Mouse (Mus musculus): ENCODE results near the gene Gm13278. TPM values are rescaled to one million over a fixed set of nuclear protein-coding genes. Genes with fewer than 3 reads are reported as not detected.
"Not testable (repeated sequence)": the region's sequence is repeated elsewhere in the genome, so short reads cannot be mapped to it uniquely, and the experiment has no call there.

The Gm13278 gene
- polyA plus RNA-seq (2016; fragmentation: Nextera tagmentation; extraction: Ambion mirVana), result not detected in 2 replicates

DNA sequence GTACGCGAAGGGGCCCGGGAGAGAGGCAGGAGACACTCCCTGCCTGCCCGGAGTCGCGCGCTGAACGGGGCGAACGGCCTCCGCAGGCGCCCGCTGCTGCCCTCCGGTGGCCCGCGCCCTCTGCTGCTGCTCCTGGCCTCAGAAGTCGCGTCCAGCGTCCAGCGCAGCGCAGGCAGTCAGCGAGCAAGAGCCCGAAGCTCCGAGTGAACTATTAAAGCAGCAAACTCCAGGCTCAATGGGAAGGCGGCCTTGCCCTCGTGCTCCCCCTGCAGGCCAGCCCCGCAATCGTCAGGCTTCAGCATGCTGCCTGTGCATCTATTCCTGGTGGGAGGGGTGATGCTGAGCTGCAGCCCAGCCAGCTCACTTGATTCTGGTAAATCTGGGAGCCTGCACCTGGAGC, at the start of gene Gm13278:
TSS of gene Gm13278 (plus strand) at position 301 of the 400 bp plus-strand sequence.
- not testable (repeated sequence) for H3K27ac ChIP-seq; H3K9ac ChIP-seq; H3K4me3 ChIP-seq; H3K36me3 ChIP-seq; H3K9me3 ChIP-seq; H3K4me2 ChIP-seq (replicated peaks); ATAC-seq (ENCODE audit: insufficient number of reproducible peaks, insufficient read depth, low FRiP score, low TSS enrichment); H3K27me3 ChIP-seq; H3K4me1 ChIP-seq
- no CpG with 5 or more reads among the region's 28 CpGs for WGBS

DNA sequence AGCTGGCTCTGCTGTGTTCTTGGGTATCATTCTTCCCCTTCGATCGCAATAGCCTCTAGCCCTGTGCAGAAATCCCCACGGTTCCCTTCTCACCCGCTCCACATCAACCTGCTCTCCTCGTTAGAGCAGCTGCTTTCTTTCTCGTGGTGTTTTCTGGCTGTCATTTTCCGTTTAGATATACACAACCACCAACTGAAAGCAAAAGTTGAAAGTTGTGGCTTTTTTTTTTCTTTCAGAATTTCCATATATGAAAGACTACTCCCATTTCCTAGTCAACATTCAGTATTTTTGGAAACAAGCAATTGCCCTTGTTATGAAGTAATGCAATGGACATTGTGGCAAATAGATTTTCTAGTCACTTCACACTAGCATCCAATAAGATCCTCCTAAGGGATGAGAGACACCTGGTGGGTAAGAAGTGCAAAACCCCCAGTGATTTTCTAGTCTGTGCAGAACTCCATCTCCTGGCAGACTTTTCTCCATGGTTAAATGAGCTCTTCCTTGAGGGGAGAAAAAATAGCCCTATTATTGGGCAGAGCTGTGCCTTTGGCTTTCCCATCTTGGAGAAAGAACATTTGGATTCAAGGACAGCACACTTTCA, 48.5 kb upstream of the Gm13278 start:
- no peak overlapping the region for H3K27ac ChIP-seq
- no peaks in the 10 kb centered on the region for H3K9me3 ChIP-seq
- no peak for ATAC-seq (ENCODE audit: insufficient number of reproducible peaks, insufficient read depth, low FRiP score, low TSS enrichment)
- no peak overlapping the region for H3K9ac ChIP-seq
- no peak overlapping the region for H3K4me2 ChIP-seq (replicated peaks)
- H3K4me3 ChIP-seq, result no peak overlapping the region
- H3K27me3 ChIP-seq, result no peaks in the 10 kb centered on the region
- WGBS, result 73% methylated on average over 7 of the region's 7 CpGs
- H3K36me3 ChIP-seq, result no peaks in the 10 kb centered on the region
- no peaks in the 10 kb centered on the region for H3K4me1 ChIP-seq

DNA sequence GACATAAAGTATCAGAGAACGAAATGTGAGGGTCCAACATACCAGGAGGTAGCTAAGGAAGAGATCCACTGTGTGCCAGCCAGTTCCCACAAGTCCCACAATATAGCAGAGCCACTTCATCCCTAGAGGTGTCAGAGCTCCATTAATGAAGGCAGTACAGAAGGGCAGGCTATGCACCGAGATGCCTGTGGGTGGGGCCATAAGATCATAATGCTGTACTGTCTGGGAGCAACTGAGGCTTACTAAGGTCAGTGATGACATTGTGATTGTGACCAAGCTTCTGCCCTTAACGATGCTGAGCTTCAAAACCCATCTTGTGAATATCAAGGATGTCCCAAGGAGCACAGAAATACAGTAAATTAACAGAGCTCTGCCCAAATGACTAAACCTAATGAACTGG, 47.1 kb upstream of the Gm13278 start:
- H3K36me3 ChIP-seq, result no peaks in the 10 kb centered on the region
- H3K4me3 ChIP-seq, result no peak overlapping the region
- H3K4me2 ChIP-seq (replicated peaks), result no peak overlapping the region
- H3K27ac ChIP-seq, result no peak overlapping the region
- no peaks in the 10 kb centered on the region for H3K4me1 ChIP-seq
- no peak overlapping the region for H3K9ac ChIP-seq
- no peaks in the 10 kb centered on the region for H3K9me3 ChIP-seq
- ATAC-seq (ENCODE audit: insufficient number of reproducible peaks, insufficient read depth, low FRiP score, low TSS enrichment), result no peak
- H3K27me3 ChIP-seq, result no peaks in the 10 kb centered on the region
- 72% methylated on average over 3 of the region's 3 CpGs for WGBS

DNA sequence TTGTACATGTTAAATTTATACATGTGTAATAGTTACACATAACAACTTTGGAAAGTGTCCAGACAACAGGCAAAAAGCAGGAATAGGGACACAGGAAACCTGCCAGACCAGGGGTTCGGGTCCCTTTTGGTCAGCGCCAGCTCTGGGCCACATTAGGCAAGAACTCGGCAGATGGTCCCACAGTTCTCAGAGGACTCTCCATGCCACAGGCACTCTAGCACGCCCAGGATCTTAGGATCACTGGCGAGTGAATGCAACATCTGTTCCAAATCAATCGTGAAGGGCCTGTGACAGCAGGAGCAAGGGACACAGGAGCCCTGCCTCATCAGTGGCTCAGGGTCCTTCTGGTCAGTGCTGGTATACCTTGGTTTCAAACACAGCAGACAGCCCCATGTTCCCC, 41.4 kb upstream of the Gm13278 start:
- WGBS, result 35% methylated on average over 6 of the region's 6 CpGs
- H3K4me2 ChIP-seq (replicated peaks), result no peak overlapping the region
- H3K4me1 ChIP-seq, result no peaks in the 10 kb centered on the region
- no peak overlapping the region for H3K9ac ChIP-seq
- no peaks in the 10 kb centered on the region for H3K36me3 ChIP-seq
- no peak overlapping the region for H3K4me3 ChIP-seq
- ATAC-seq (ENCODE audit: insufficient number of reproducible peaks, insufficient read depth, low FRiP score, low TSS enrichment), result no peak
- H3K9me3 ChIP-seq, result no peaks in the 10 kb centered on the region
- H3K27me3 ChIP-seq, result no peaks in the 10 kb centered on the region
- no peak overlapping the region for H3K27ac ChIP-seq

DNA sequence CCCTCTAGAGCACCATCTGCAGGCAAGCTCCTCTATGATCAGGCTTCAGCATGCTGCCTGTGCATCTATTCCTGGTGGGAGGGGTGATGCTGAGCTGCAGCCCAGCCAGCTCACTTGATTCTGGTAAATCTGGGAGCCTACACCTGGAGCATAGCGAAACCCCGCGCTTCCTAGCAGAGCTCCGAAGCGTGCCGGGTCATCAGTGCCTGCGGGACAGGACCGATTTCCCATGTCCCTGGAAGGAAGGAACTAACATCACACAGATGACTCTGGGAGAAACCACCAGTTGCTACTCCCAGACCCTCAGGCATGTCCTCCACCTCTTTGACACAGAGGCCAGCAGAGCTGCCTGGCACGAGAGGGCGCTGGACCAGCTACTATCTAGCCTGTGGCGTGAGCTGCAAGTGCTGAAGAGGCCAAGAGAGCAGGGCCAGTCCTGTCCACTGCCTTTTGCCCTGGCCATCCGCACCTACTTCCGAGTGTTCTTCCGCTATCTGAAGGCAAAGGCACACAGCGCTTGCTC, 36.5 kb upstream of the Gm13278 start, which contains the start of gene Gm13271:
TSS of gene Gm13271 (plus strand) at position 51 of the 523 bp plus-strand sequence.
- not testable (repeated sequence) for H3K4me2 ChIP-seq (replicated peaks); H3K4me3 ChIP-seq; H3K27ac ChIP-seq; ATAC-seq (ENCODE audit: insufficient number of reproducible peaks, insufficient read depth, low FRiP score, low TSS enrichment); H3K27me3 ChIP-seq; H3K36me3 ChIP-seq; H3K9me3 ChIP-seq; H3K9ac ChIP-seq; H3K4me1 ChIP-seq
- 75% methylated on average over 15 of the region's 15 CpGs for WGBS

DNA sequence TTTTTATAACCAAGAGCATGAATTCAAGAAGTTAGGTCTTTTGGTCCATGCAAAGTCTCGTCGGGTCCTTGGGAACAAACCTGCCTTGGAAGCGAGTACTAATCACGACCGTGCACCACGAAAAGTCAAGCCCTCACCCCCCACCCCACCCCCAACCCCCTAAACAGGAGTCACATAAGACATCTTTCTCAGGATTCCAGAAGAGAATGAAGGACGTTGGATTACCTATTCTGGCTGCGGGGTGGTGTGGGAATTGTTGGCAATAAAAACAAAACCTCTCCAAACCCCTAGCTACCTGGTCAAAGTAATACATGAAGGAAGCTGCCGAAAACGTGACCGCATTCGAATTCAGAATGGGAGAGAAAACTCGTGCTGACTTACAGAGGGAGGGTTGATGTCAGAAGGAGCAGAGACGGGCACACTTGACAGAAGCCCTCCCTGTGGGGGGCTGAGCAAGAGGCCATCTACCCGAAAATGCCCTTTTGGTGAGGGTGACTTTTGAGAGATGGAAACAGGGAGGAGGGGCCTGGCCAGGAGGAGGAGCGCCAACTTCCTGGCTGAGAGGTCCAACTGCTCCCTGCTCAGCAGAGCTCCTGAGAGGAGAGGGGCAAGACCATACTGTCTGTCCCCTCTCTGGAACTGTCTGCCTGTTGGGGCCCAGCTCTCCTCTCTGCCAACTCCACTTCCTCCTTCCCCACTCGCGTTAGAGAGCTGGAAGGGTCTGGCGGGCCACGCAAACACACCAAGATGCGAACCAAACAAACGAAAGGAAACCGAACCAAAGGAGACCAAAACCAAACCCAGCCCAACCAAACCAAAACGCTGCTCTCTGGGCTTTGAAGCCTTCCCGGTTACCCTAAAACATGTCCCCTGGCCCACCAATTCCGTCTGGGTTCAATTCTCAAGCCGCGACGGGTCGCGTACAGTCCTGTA, 34.5 kb upstream of the Gm13278 start:
- Histone ChIP-seq H3K9ac (peak overlapping the region; percentile 48; the same call in 1 of the 2 replicates), H3K4me3 (peak overlapping the region; percentile 43), H3K4me2 (replicated peaks) (peak overlapping the region; percentile 64), H3K27ac (peak overlapping the region; percentile 91)
- ATAC-seq (ENCODE audit: insufficient number of reproducible peaks, insufficient read depth, low FRiP score, low TSS enrichment); H3K9me3 ChIP-seq; H3K36me3 ChIP-seq; H3K4me1 ChIP-seq; H3K27me3 ChIP-seq: not testable (repeated sequence)
- 13% methylated on average over 28 of the region's 31 CpGs for WGBS

DNA sequence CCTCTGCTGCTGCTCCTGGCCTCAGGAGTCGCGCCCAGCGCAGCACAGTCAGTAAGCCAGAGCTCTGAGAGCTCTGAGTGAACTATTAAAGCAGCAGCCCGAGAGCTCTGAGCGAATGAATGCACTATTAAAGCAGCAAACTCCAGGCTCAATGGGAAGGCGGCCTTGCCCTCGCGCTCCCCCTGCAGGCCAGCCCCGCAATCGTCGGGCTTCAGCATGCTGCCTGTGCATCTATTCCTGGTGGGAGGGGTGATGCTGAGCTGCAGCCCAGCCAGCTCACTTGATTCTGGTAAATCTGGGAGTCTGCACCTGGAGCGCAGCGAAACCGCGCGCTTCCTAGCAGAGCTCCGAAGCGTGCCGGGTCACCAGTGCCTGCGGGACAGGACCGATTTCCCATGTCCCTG, 33.7 kb upstream of the Gm13278 start:
- peak overlapping the region; percentile 64 for H3K4me2 ChIP-seq (replicated peaks)
- peak overlapping the region; percentile 48; the same call in 1 of the 2 replicates for H3K9ac ChIP-seq
- peak overlapping the region; percentile 43 for H3K4me3 ChIP-seq
- peak overlapping the region; percentile 91 for H3K27ac ChIP-seq
- H3K27me3 ChIP-seq, H3K36me3 ChIP-seq, H3K9me3 ChIP-seq, H3K4me1 ChIP-seq: not testable (repeated sequence)
- peak; percentile 100 for ATAC-seq (ENCODE audit: insufficient number of reproducible peaks, insufficient read depth, low FRiP score, low TSS enrichment)
- 0% methylated on average over 19 of the region's 21 CpGs for WGBS

DNA sequence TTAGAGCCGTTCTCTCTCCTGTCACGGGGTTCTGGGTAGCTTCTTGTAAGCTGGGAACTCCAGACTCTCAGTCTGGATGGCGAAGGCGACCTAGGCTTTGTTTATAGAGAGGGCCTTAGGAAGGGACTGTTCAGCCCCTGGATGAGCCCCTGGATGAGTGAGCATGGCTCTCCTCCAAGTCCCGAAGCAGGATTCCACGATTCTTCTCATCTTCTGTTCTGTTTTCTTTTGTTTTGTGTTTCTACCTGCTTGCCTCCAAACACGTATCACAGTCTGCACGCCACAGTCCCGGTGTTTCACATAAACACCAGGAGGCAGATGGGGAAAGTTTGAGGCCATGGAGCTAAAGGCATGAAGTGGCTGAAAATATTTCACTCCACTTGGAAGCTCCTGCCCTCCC, 32.6 kb upstream of the Gm13278 start:
- not testable (repeated sequence) for H3K36me3 ChIP-seq; H3K27ac ChIP-seq; H3K9ac ChIP-seq; H3K4me2 ChIP-seq (replicated peaks); H3K27me3 ChIP-seq; H3K4me3 ChIP-seq; H3K9me3 ChIP-seq; ATAC-seq (ENCODE audit: insufficient number of reproducible peaks, insufficient read depth, low FRiP score, low TSS enrichment); H3K4me1 ChIP-seq
- 87% methylated on average over 9 of the region's 9 CpGs for WGBS

DNA sequence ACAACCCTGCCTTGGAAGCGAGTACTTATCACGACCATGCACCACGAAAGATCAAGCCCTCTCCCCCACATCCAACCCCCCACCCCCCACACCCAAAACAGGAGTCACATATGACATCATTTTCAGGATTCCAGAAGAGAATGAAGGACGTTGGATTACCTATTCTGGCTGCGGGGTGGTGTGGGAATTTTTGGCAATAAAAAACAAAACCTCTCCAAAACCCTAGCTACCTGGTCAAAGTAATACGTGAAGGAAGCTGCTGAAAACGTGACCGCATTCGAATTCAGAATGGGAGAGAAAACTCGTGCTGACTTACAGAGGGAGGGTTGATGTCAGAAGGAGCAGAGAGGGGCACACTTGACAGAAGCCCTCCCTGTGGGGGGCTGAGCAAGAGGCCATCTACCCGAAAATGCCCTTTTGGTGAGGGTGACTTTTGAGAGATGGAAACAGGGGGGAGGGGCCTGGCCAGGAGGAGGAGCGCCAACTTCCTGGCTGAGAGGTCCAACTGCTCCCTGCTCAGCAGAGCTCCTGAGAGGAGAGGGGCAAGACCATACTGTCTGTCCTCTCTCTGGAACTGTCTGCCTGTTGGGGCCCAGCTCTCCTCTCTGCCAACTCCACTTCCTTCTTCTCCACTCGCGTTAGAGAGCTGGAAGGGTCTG, 31.6 kb upstream of the Gm13278 start, which contains the start of gene Gm13283:
TSS of gene Gm13283 (plus strand) at position 510 of the 659 bp plus-strand sequence.
- Histone ChIP-seq H3K4me3 (peak within 1 kb of the TSS; percentile 36), H3K9ac (peak within 1 kb of the TSS; percentile 44; the same call in 1 of the 2 replicates), H3K4me2 (replicated peaks) (peak within 1 kb of the TSS; percentile 48), H3K27ac (peak within 1 kb of the TSS; percentile 75; the same call in 1 of the 2 replicates)
- WGBS, result 22% methylated on average over 9 of the region's 14 CpGs
- not testable (repeated sequence) for ATAC-seq (ENCODE audit: insufficient number of reproducible peaks, insufficient read depth, low FRiP score, low TSS enrichment); H3K36me3 ChIP-seq; H3K27me3 ChIP-seq; H3K4me1 ChIP-seq; H3K9me3 ChIP-seq

DNA sequence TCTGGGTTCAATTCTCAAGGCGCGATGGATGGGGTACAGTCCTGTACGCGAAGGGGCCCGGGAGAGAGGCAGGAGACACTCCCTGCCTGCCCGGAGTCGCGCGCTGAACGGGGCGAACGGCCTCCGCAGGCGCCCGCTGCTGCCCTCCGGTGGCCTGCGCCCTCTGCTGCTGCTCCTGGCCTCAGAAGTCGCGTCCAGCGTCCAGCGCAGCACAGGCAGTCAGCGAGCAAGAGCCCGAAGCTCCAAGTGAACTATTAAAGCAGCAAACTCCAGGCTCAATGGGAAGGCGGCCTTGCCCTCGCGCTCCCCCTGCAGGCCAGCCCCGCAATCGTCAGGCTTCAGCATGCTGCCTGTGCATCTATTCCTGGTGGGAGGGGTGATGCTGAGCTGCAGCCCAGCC, 30.9 kb upstream of the Gm13278 start:
- H3K4me3 ChIP-seq, result peak overlapping the region; percentile 36
- WGBS, result under 1% methylated on average over 23 of the region's 28 CpGs
- not testable (repeated sequence) for ATAC-seq (ENCODE audit: insufficient number of reproducible peaks, insufficient read depth, low FRiP score, low TSS enrichment)

DNA sequence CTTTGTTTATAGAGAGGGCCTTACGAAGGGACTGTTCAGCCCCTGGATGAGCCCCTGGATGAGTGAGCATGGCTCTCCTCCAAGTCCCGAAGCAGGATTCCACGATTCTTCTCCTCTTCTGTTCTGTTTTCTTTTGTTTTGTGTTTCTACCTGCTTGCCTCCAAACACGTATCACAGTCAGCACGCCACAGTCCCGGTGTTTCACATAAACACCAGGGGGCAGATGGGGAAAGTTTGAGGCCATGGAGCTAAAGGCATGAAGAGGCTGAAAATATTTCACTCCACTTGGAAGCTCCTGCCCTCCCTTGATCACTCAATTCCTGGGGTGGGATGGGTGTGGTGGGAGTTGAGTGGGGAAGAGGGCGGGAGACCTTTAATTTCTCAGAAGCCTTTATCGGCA, 29.6 kb upstream of the Gm13278 start:
- not testable (repeated sequence) for H3K27me3 ChIP-seq; H3K9me3 ChIP-seq; H3K36me3 ChIP-seq; H3K4me2 ChIP-seq (replicated peaks); H3K4me1 ChIP-seq; H3K27ac ChIP-seq; H3K9ac ChIP-seq; ATAC-seq (ENCODE audit: insufficient number of reproducible peaks, insufficient read depth, low FRiP score, low TSS enrichment); H3K4me3 ChIP-seq
- 70% methylated on average over 6 of the region's 8 CpGs for WGBS

More for the DNA sequence above, 30.9 kb upstream of the Gm13278 start:
- H3K36me3 ChIP-seq, H3K27me3 ChIP-seq, H3K4me1 ChIP-seq, H3K9me3 ChIP-seq: not testable (repeated sequence)
- Histone ChIP-seq H3K4me2 (replicated peaks) (peak overlapping the region; percentile 48), H3K9ac (peak overlapping the region; percentile 44; the same call in 1 of the 2 replicates), H3K27ac (peak overlapping the region; percentile 75; the same call in 1 of the 2 replicates)

Measured in embryonic facial prominence, embryonic 12.5 days (tissue).